20 mouse cellular contexts compared by ENCODE assay signal in the genomic region with DNA sequence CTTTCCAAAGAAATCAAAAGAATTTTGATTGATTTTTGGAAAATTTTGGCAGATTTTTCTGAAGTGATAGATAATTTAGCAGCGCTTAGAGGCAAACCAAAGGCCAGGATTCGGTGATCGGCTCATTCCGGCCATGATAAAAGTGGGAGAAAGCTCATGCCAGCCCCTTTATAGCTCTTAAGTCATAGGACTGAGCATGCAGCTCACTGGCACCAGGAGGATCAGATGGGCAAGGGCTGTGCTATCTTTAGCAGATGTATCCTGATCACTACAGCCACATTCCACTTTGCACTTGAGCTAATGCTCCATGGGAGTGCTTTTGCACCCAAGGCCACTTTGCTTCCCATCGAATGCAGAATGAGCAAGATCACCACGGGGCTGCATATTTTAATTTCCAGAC.
"Had no signal": no experiment of that assay in that cellular context is flagged by ENCODE, and none has a peak within 500 bp of the region (broad histone marks: within the 10 kb centered on the region; RNA-seq: fewer than 3 reads in every experiment).

No protein-coding gene starts in this region.

- H3K27ac ChIP-seq: kidney, embryonic 15.5 days; limb, embryonic 10.5 days; limb, embryonic 13.5 days; liver, embryonic 12.5 days; liver, embryonic 15.5 days; lung, embryonic 15.5 days; midbrain, embryonic 10.5 days; midbrain, embryonic 13.5 days; neural tube, embryonic 13.5 days had no signal

- H3K9me3 ChIP-seq: kidney, embryonic 15.5 days; limb, embryonic 10.5 days; limb, embryonic 13.5 days; liver, embryonic 12.5 days; liver, embryonic 15.5 days; lung, embryonic 15.5 days; megakaryocyte, embryonic 14.5 days; midbrain, embryonic 10.5 days; midbrain, embryonic 13.5 days; neural tube, embryonic 13.5 days had no signal

- H3K4me1 ChIP-seq: kidney, embryonic 15.5 days; limb, embryonic 10.5 days; limb, embryonic 13.5 days; lung, embryonic 15.5 days; megakaryocyte, embryonic 14.5 days; midbrain, embryonic 10.5 days; midbrain, embryonic 13.5 days; neural tube, embryonic 13.5 days had no signal

- H3K36me3 ChIP-seq: kidney, embryonic 15.5 days; limb, embryonic 10.5 days; limb, embryonic 13.5 days; liver, embryonic 12.5 days; liver, embryonic 15.5 days; lung, embryonic 15.5 days; midbrain, embryonic 10.5 days; midbrain, embryonic 13.5 days; neural tube, embryonic 13.5 days had no signal

- H3K27me3 ChIP-seq: kidney, embryonic 15.5 days; limb, embryonic 13.5 days; liver, embryonic 12.5 days; liver, embryonic 15.5 days; lung, embryonic 15.5 days; megakaryocyte, embryonic 14.5 days; midbrain, embryonic 13.5 days; neural tube, embryonic 13.5 days had no signal

- DNase-seq: kidney, adult 8-10 months; kidney, postnatal 10 days; kidney, postnatal 36 days; liver; lung, adult 18-20 months; lung, postnatal 10 days; lung, postnatal 36 days; retina, postnatal 1 day; thymus, postnatal 25 days had no signal

- H3K4me3 ChIP-seq: kidney, embryonic 15.5 days; limb, embryonic 10.5 days; limb, embryonic 13.5 days; liver, embryonic 12.5 days; liver, embryonic 15.5 days; lung, embryonic 15.5 days; megakaryocyte, embryonic 14.5 days; midbrain, embryonic 10.5 days; midbrain, embryonic 13.5 days; myocyte; neural tube, embryonic 13.5 days had no signal

- H3K9ac ChIP-seq: kidney, embryonic 15.5 days; limb, embryonic 13.5 days; liver, embryonic 12.5 days; liver, embryonic 15.5 days; lung, embryonic 15.5 days; midbrain, embryonic 13.5 days; neural tube, embryonic 13.5 days had no signal
